Mouse (Mus musculus): Measurements from ENCODE around the gene Otub1. TPM values are rescaled to one million over a fixed set of nuclear protein-coding genes. Genes with fewer than 3 reads are reported as not detected.

Gene Otub1
- polyA plus RNA-seq, 1 experiment from 2014 or later, result 275 TPM

DNA sequence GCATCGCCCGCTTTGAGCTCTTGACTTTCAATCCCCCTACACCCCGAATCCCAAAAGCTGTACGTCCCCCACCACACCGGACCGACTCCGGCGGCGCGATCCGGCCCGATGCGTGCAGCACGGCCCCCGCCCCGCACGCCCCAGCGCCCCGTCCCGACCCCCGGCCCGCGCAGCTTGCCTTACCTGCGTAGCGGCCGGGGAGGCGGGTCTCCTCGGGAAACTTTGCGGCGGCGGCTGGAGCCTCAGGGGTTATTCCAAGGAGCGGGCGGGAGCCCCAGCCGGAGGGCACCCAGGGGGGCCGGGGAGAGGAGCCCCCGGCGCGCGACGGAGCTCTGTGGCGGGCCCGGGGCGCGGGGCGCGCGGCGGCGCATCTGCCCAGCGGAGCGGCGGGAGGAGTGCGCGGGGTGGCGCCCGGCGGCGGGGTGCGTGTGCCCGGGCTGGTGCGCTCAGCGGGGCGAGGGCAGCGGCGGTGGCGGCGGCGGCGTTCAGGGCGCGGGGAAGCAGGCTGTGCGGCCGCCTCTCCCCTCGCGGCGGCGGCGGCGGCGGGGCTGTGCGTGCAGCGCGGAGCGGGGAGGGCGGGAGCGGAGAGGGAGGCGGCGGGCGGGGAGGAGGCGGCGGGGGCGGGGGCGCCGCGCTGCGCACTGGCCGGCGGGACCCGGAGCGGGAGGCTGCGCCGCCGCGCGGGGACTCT is 40.5 kb downstream of the Otub1 start:
- no peaks in the 10 kb centered on the region for H3K9me3 ChIP-seq
- DNase-seq (ENCODE audit: extremely low spot score, low spot score), result peak; percentile 51
- H3K27me3 ChIP-seq (ENCODE audit: poor library complexity, severe bottlenecking), result peaks cover 98% of the 10 kb centered on the region
- peak overlapping the region; percentile 84 for H3K27ac ChIP-seq
- 1% methylated on average over 60 of the region's 105 CpGs for WGBS
- H3K4me3 ChIP-seq, result peak overlapping the region; percentile 78
- H3K4me1 ChIP-seq, result peaks cover 80% of the 10 kb centered on the region
- H3K36me3 ChIP-seq (replicated peaks), result no peaks in the 10 kb centered on the region

- no peak for DNase-seq (ENCODE audit: extremely low spot score, low spot score)
- H3K27ac ChIP-seq, result peak overlapping the region; percentile 84
- under 1% methylated on average over 35 of the region's 35 CpGs for WGBS
Observed at GRCm38 (mm10) chr19:7164820-7165323, 41.2 kb downstream of the Otub1 start.

GRCm38 (mm10) chr19:7164238-7164637 is 41.9 kb downstream of the Otub1 start:
- Histone ChIP-seq H3K4me3 (peak overlapping the region; percentile 78), H3K4me1 (peaks cover 90% of the 10 kb centered on the region), H3K27ac (0 out of 2 replicates have a peak overlapping the region, but pooled peaks have one; percentile 84), H3K9me3 (no peaks in the 10 kb centered on the region), H3K36me3 (replicated peaks) (no peaks in the 10 kb centered on the region), H3K27me3 (ENCODE audit: poor library complexity, severe bottlenecking) (peaks cover 100% of the 10 kb centered on the region)
- WGBS, result 4% methylated on average over 6 of the region's 6 CpGs
- DNase-seq (ENCODE audit: extremely low spot score, low spot score), result no peak

More at GRCm38 (mm10) chr19:7164820-7165323, 41.2 kb downstream of the Otub1 start:
- peaks cover 100% of the 10 kb centered on the region for H3K27me3 ChIP-seq (ENCODE audit: poor library complexity, severe bottlenecking)
- peaks cover 84% of the 10 kb centered on the region for H3K4me1 ChIP-seq
- no peaks in the 10 kb centered on the region for H3K36me3 ChIP-seq (replicated peaks)
- H3K4me3 ChIP-seq, result peak overlapping the region; percentile 78
- no peaks in the 10 kb centered on the region for H3K9me3 ChIP-seq

DNA sequence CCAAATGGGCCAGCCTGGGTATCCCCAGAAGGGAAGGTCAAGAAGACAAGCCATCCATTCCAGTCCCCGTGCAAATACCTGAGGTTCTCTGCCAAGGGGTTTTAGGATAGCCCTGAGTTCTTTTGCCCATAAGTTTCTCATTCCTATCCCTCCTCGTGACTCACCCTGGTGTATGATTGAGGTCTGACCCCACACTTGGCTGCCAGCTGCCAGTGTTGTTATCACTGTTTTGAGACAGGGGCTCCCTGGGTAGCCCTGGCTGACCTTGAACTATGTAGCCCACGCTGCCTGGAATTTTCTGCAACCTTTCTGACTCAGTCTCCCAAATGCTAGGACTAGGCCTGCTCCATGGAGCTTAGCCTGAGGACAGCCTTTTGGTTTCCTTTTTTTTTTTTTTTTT is 45.1 kb downstream of the Otub1 start:
- Histone ChIP-seq H3K36me3 (replicated peaks) (no peaks in the 10 kb centered on the region), H3K27me3 (ENCODE audit: poor library complexity, severe bottlenecking) (peaks cover 100% of the 10 kb centered on the region), H3K4me3 (no peak overlapping the region), H3K27ac (0 out of 2 replicates have a peak overlapping the region, but pooled peaks have one; percentile 82), H3K4me1 (peaks cover 86% of the 10 kb centered on the region), H3K9me3 (no peaks in the 10 kb centered on the region)
- no peak for DNase-seq (ENCODE audit: extremely low spot score, low spot score)
- 71% methylated on average over 3 of the region's 3 CpGs for WGBS

GRCm38 (mm10) chr19:7160151-7160906 is 45.8 kb downstream of the Otub1 start:
- DNase-seq (ENCODE audit: extremely low spot score, low spot score), result peak; percentile 68
- H3K27ac ChIP-seq, result peak overlapping the region; percentile 82
- WGBS, result 4% methylated on average over 14 of the region's 14 CpGs
- peaks cover 100% of the 10 kb centered on the region for H3K27me3 ChIP-seq (ENCODE audit: poor library complexity, severe bottlenecking)
- H3K36me3 ChIP-seq (replicated peaks), result no peaks in the 10 kb centered on the region
- H3K4me3 ChIP-seq, result peak overlapping the region; percentile 34
- peaks cover 84% of the 10 kb centered on the region for H3K4me1 ChIP-seq
- H3K9me3 ChIP-seq, result no peaks in the 10 kb centered on the region

GRCm38 (mm10) chr19:7157734-7158133 is 48.4 kb downstream of the Otub1 start:
- WGBS, result 25% methylated on average over 14 of the region's 14 CpGs
- Histone ChIP-seq H3K4me1 (peaks cover 85% of the 10 kb centered on the region), H3K4me3 (peak overlapping the region; percentile 5; the same call in 1 of the 2 replicates), H3K9me3 (no peaks in the 10 kb centered on the region), H3K36me3 (replicated peaks) (no peaks in the 10 kb centered on the region), H3K27ac (peak overlapping the region; percentile 67), H3K27me3 (ENCODE audit: poor library complexity, severe bottlenecking) (peaks cover 100% of the 10 kb centered on the region)
- no peak for DNase-seq (ENCODE audit: extremely low spot score, low spot score)

- peaks cover 99% of the 10 kb centered on the region for H3K27me3 ChIP-seq (ENCODE audit: poor library complexity, severe bottlenecking)
- no peaks in the 10 kb centered on the region; the same call in 1 of the 2 replicates for H3K9me3 ChIP-seq
- H3K4me1 ChIP-seq, result peaks cover 84% of the 10 kb centered on the region
- H3K27ac ChIP-seq, result peak overlapping the region; percentile 58
- no peak for DNase-seq (ENCODE audit: extremely low spot score, low spot score)
- WGBS, result 68% methylated on average over 6 of the region's 6 CpGs
- H3K36me3 ChIP-seq (replicated peaks), result no peaks in the 10 kb centered on the region
- no peak overlapping the region for H3K4me3 ChIP-seq
Observed at GRCm38 (mm10) chr19:7155196-7155595, 50.9 kb downstream of the Otub1 start.

DNA sequence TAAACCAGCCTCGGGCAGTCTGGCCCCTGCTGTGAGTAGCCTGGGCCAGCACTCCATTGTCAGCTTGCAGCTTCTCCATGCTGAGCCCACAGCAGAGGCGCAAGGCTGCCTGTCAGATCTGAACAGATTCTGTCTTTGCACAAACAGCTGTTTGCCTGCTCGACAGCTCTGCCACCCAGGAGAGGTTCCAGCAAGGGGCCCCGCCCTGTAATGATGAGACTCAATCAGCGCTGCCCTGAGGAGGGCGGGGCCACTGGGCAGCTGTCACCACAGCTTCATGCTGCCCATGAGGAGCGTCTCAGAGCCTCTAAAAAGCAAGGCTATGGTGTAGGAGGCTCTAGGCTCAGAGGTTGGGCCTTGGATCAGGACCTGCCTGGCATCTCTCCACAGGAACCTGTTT is 52.9 kb downstream of the Otub1 start:
- peaks cover 99% of the 10 kb centered on the region for H3K27me3 ChIP-seq (ENCODE audit: poor library complexity, severe bottlenecking)
- H3K9me3 ChIP-seq, result no peaks in the 10 kb centered on the region; the same call in 1 of the 2 replicates
- peaks cover 93% of the 10 kb centered on the region for H3K4me1 ChIP-seq
- no peak for DNase-seq (ENCODE audit: extremely low spot score, low spot score)
- H3K36me3 ChIP-seq (replicated peaks), result no peaks in the 10 kb centered on the region
- 42% methylated on average over 7 of the region's 7 CpGs for WGBS
- no peak overlapping the region for H3K4me3 ChIP-seq
- H3K27ac ChIP-seq, result no peak overlapping the region

GRCm38 (mm10) chr19:7151927-7152653 is 54.0 kb downstream of the Otub1 start:
- Histone ChIP-seq H3K4me1 (peaks cover 93% of the 10 kb centered on the region), H3K27me3 (ENCODE audit: poor library complexity, severe bottlenecking) (peaks cover 99% of the 10 kb centered on the region), H3K36me3 (replicated peaks) (no peaks in the 10 kb centered on the region), H3K27ac (peak overlapping the region; percentile 40; the same call in 1 of the 2 replicates), H3K4me3 (no peak overlapping the region), H3K9me3 (no peaks in the 10 kb centered on the region; the same call in 1 of the 2 replicates)
- no peak for DNase-seq (ENCODE audit: extremely low spot score, low spot score)
- WGBS, result 85% methylated on average over 6 of the region's 6 CpGs

DNA sequence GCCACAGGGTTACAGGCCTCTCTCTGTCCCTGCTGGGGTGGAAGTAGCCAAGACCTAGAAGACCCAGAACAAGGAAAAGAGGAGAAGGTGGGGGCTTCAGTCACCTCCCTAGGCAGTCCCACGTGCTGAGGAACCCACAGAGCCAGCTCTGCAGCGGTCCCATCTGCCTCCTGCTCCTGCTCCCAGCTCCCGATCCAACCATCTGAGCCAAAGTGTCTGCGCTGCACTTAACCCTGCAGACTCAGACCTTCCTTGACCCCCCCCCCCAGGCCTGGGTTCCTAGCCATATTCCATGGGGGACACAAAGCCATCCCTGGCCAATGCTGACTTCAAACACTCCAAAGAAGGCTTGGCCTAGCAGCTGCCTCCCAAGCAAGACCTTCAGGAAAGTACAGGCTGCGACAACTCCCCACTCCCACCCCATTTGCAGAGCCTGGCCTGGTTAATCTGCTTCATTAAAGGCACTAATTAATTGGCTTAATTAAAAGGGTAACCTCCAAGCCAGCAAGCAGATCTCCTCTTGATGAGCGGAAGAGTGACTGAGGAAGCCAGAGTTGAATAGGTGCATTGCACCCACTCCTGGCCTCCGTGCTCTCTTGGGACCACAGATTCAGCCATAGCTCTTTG is 54.7 kb downstream of the Otub1 start:
- Histone ChIP-seq H3K4me3 (no peak overlapping the region), H3K27me3 (ENCODE audit: poor library complexity, severe bottlenecking) (peaks cover 99% of the 10 kb centered on the region), H3K4me1 (peaks cover 93% of the 10 kb centered on the region), H3K9me3 (no peaks in the 10 kb centered on the region; the same call in 1 of the 2 replicates), H3K36me3 (replicated peaks) (no peaks in the 10 kb centered on the region), H3K27ac (peak overlapping the region; percentile 58)
- DNase-seq (ENCODE audit: extremely low spot score, low spot score), result no peak
- WGBS, result 81% methylated on average over 7 of the region's 7 CpGs

DNA sequence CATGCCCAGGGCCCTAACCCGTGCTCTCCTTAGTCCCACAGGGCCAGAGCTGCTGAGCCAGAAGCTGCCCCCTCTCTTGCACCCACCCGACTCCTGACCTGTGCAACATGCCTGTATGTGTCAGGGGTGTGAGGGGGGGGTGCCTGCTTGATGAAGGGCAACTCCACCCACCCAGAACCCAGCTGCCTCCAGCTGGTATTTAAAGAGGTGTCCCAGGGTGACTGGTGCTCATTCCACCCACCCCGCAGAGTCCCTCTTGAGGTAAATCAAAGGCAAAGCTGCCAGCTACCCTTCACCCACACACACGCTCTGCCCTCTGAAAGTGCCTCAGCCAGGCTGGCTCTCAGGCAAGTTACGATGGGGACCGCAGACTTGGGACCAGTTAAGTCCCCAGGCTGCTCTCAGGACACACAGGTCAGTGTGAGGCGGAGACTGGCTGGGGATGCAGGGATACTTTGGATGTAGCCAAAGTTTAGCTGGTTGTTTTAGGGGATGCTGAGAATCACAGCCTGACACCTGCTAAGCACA is 56.9 kb downstream of the Otub1 start:
- Histone ChIP-seq H3K36me3 (replicated peaks) (no peaks in the 10 kb centered on the region), H3K27me3 (ENCODE audit: poor library complexity, severe bottlenecking) (peaks cover 99% of the 10 kb centered on the region), H3K9me3 (no peaks in the 10 kb centered on the region; the same call in 1 of the 2 replicates), H3K4me1 (peaks cover 82% of the 10 kb centered on the region), H3K27ac (peak overlapping the region; percentile 44), H3K4me3 (no peak overlapping the region)
- no peak for DNase-seq (ENCODE audit: extremely low spot score, low spot score)
- 69% methylated on average over 7 of the region's 7 CpGs for WGBS
